Mouse (Mus musculus) small intestine, adult 2 months (tissue): ENCODE data around the gene C87436. TPM values are rescaled to one million over a fixed set of nuclear protein-coding genes. Genes with fewer than 3 reads are reported as not detected.
A peak's percentile ranks its signal among the peaks of the same experiment; 100 is the strongest.
"Not testable (repeated sequence)": the region's sequence is repeated elsewhere in the genome, so short reads cannot be mapped to it uniquely, and the experiment has no call there.

Source experiments
- H3K27ac ChIP-seq: fragments of 200-500 bp; 2 replicates; pipeline ENCODE4 v1.5.1; 2012; ENCODE audit warnings: low read depth, low read length, control low read depth, inconsistent platforms; ENCODE audit not compliant: insufficient read depth
- H3K27me3 ChIP-seq: fragments of 200-500 bp; 2 replicates; pipeline ENCODE4 v1.6.1; 2012; ENCODE audit warnings: mild to moderate bottlenecking, moderate library complexity, low read length, inconsistent platforms; ENCODE audit not compliant: control insufficient read depth, insufficient read depth
- H3K36me3 ChIP-seq: fragments of 200-500 bp; 2 replicates; pipeline ENCODE4 v1.6.1; 2012; ENCODE audit warnings: mild to moderate bottlenecking, low read length, control low read depth, inconsistent platforms; ENCODE audit not compliant: control insufficient read depth, insufficient read depth
- H3K4me1 ChIP-seq: fragments of 200-500 bp; 2 replicates; pipeline ENCODE4 v1.6.1; 2012; ENCODE audit warnings: low read length, inconsistent platforms, mixed read lengths; ENCODE audit not compliant: control insufficient read depth, insufficient read depth, insufficient read length
- H3K4me3 ChIP-seq: fragments of 200-500 bp; 2 replicates; pipeline ENCODE4 v1.5.1; 2012; ENCODE audit warnings: low read depth, mild to moderate bottlenecking, control low read depth, inconsistent platforms, low read length, moderate library complexity
- CTCF ChIP-seq: fragments of 200-500 bp; IDR thresholded peaks from 2 replicates; pipeline ENCODE4 v1.5.1; 2012; ENCODE audit warnings: low read depth, mild to moderate bottlenecking, control low read depth, inconsistent platforms, low read length, moderate library complexity, mixed read lengths; ENCODE audit not compliant: insufficient replicate concordance, insufficient read length; ENCODE audit errors: extremely low read depth
- POLR2A ChIP-seq: fragments of 200-500 bp; IDR thresholded peaks from 2 replicates; pipeline ENCODE4 v1.6.1; 2012; ENCODE audit warnings: low read depth, mild to moderate bottlenecking, control low read depth, inconsistent platforms, low read length, moderate library complexity
- WGBS: fragments of 180-500 bp; shearing (Covaris S2); methylation state at CpG from one replicate; pipeline ENCODE4 v1.1.7; 2018; 5-methylcytosine and 5-hydroxymethylcytosine counted together
- polyA plus RNA-seq: library from polyadenylated mRNA; depleted of rRNA; stranded (reverse); fragments of >200 nt; gene quantifications from 2 replicates; pipeline ENCODE4 v1.2.3, GENCODE M21; 2012

The C87436 gene
- polyA plus RNA-seq, 1 experiment = 4.1 TPM

DNA sequence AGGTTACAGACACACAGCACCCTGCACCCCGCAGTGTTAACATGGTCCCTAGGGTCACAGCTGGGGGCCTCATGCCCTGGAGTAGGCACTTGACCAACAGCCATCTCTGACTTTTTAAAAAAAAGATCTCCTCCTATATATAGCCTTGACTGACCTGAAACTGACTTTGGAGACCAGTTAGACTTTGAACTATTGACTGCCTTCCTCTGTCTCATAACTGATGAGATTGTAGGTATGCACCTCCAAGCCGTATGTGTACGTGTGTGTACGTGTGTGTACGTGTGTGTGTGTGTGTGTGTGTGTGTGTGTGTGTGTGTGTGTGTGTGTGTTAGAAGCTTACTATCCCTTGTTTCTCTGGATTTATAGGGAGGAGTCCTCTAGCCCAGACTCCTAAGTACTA lies 43.7 kb downstream of the C87436 start:
- H3K27ac ChIP-seq = peak overlapping the region; percentile 24; the same call in 1 of the 2 replicates

DNA sequence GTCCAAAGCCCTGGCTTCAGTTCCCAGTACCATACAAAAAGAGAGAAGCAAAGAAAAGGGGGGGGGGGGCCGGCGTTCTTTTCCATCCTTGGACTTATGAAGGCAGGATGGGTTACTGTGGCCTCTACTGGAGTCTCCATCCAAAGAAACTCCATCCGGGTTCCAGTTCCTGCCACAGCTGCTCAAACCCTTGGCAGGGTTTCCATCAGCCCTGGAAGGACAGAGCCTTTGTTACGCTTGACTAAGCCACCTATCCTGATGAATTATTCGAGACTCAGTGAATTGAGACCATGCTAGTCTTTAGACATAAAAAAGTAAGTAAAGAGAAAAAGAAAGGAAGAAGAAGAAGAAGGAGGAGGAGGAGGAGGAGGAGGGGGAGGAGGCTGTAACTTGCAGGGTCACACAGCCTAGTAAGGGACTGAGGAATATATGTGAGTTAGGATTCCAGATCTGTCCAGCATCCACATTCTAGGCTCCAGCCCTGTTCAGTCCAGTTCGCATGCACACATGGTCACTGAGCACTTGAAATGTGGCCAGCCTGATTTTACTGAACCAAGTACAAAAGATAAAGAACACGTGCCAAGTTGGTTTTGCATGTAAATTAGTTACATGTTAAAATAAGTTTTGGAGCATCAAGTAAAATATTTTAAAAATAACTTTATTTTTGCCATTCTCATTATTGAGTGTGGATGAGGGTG lies 47.9 kb downstream of the C87436 start:
- WGBS = 65% methylated on average over 7 of the region's 7 CpGs
- H3K27ac ChIP-seq = no peak overlapping the region
- no peaks in the 10 kb centered on the region for H3K27me3 ChIP-seq
- H3K4me3 ChIP-seq = no peak overlapping the region
- peaks cover 20% of the 10 kb centered on the region for H3K4me1 ChIP-seq
- TF ChIP-seq CTCF = no peak
- no peak for TF ChIP-seq POLR2A
- H3K36me3 ChIP-seq = no peaks in the 10 kb centered on the region

More for the DNA sequence above, 43.7 kb downstream of the C87436 start:
- H3K4me3 ChIP-seq = no peak overlapping the region
- no peaks in the 10 kb centered on the region for H3K36me3 ChIP-seq
- peaks cover 9% of the 10 kb centered on the region; the same call in 1 of the 2 replicates for H3K4me1 ChIP-seq
- TF ChIP-seq POLR2A (no peak), CTCF (no peak)
- WGBS = 45% methylated on average over 5 of the region's 5 CpGs
- no peaks in the 10 kb centered on the region for H3K27me3 ChIP-seq

DNA sequence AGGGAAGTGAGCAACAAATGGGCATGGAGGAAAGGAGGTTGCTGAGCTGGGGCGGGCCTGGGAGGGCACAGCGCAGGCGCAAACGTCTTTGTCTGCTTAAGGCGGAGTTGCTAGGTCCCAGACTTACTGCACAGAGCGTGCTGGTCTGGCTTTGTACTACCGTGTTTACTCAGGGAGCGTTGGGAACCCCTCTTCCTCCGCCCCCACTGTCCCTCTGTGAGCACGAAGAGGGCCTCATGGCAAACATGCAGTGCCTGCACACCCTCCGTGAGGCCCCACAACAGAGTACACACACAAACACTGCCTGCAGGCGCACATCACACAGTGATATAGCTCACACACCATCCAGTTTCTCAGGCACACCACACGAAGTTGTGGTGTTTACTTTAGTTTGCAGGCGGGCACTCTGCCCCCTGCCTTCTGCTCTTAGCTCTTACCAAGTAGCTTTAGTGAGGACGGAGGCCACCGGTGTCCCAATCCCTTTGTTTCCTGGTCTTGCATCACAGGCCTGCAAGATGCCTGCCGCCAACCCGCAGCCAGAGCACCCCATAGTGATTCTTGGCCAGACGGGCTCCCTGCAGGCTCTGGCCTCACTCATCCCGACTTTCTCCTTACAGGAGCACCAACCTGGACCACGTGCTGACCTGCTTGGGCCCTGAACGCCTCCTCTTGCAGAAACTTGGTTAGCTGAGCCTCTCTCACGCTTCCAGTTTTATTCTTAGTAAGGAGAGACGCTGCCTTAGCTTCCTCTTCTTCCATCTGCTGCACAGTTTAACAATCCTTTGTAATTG lies 49.4 kb downstream of the C87436 start:
- WGBS = 2% methylated on average over 24 of the region's 24 CpGs

DNA sequence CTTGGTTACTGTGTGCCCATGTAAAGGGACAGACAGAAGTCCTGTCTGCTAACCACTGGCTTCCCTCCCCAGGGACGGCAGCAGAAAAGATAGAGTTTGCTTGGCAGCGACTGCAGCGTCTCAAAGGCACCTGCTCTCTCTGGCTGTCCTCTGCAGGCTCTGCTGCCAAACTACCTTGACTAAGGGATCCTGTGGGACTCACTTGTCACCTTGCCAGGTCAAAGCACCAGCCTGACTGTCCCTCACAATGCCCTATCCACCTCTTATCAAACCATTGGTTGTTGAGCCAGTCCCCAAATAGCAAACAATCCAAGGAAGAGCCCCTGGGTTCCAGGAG lies 49.9 kb downstream of the C87436 start:
- TF ChIP-seq CTCF (no peak), POLR2A (no peak)
- Histone ChIP-seq H3K36me3 (no peaks in the 10 kb centered on the region), H3K4me3 (no peak overlapping the region), H3K27me3 (no peaks in the 10 kb centered on the region), H3K27ac (peak overlapping the region; percentile 94), H3K4me1 (peaks cover 13% of the 10 kb centered on the region)
- WGBS = 16% methylated on average over 3 of the region's 3 CpGs

More for the DNA sequence above, 49.4 kb downstream of the C87436 start:
- Histone ChIP-seq H3K27ac (peak overlapping the region; percentile 94), H3K27me3 (no peaks in the 10 kb centered on the region), H3K36me3 (no peaks in the 10 kb centered on the region), H3K4me3 (peak overlapping the region; percentile 40), H3K4me1 (peaks cover 13% of the 10 kb centered on the region)
- TF ChIP-seq POLR2A (peak; percentile 63; the same call in 1 of the 2 replicates), CTCF (0 out of 2 replicates have a peak, but pooled peaks have one; percentile 4)

DNA sequence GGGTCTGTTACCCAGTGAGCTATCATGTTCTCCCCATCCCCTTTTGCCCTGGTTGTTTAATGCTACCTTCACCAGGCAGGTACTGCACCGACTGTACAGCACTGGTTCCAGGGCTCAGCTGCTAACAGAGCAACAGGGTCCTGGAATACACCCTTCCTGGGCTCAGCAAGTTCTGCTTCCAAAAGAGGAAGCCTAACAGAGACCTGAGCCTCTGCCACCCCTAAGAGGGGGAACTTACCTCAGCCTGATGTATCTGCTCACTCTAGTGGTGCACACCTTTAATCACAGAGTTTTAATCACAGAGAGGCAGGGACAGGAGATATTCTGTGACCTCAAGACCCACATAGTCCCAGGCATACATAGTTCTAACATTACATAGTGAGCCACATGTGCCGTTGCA lies 51.8 kb downstream of the C87436 start:
- Histone ChIP-seq H3K27me3 (no peaks in the 10 kb centered on the region), H3K4me1 (peaks cover 13% of the 10 kb centered on the region), H3K36me3 (no peaks in the 10 kb centered on the region), H3K4me3 (no peak overlapping the region), H3K27ac (no peak overlapping the region)
- WGBS = 85% methylated on average over 2 of the region's 2 CpGs
- TF ChIP-seq CTCF = no peak
- no peak for TF ChIP-seq POLR2A

DNA sequence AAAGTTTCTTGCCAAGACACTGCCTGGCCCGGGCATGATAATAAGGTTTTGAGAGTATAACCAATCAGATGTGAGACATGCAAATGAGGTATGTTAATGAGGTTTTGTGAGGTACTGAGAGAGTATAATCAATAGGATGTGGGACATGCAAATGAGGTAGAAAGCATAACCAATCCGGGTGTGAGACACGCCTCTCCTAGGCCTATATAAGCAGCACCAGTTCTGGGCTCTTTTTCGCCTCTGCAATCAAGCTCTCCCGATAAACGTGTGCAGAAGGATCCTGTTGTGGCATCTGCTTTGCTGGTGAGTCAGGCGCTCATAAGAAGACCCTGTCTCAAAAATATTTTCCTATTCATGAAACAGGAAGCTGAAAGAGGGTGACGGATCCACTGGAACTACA lies 52.2 kb downstream of the C87436 start:
- not testable (repeated sequence) for H3K27me3 ChIP-seq, H3K36me3 ChIP-seq, H3K4me3 ChIP-seq, H3K27ac ChIP-seq
- H3K4me1 ChIP-seq = peaks cover 13% of the 10 kb centered on the region
- WGBS = 94% methylated on average over 8 of the region's 8 CpGs

DNA sequence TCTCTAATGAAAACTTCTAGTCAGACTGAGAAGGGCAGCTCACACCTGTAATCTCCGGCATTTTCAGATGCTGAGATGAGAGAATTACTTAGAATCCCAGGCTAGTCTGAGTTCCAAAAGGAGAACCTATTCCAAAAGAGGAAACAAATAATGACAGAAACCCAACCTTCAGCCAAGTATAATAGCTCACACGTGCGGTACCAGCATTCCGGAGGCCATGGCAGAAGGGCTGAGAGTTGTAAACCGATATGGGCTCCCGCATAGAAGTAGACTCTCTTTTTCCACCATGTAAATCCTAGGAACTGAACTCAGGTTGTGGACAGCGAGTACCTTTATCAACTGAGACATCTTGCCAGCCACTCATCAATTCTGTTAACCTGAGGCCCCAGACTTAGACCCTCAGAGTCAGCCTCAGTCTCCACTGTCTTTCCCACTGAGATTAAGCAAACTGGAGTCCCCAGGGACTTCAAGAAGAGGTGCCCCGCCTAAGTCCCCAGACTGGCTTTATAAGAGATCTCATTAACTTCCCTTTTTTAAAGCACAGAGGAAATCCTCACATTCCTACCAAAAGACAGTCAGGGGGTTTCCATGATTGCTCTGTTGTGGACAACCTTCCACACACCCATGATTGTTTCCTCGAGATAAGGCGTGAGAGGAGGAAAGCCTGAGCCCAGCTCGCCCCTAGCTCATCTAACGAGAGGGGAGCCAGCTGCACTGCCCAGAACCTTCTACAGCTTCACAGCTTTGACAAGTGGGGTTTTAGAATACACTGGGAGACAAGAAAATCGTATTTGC lies 55.5 kb downstream of the C87436 start:
- 51% methylated on average over 13 of the region's 13 CpGs for WGBS
- H3K27ac ChIP-seq = no peak overlapping the region

More for the DNA sequence above, 55.5 kb downstream of the C87436 start:
- no peak for TF ChIP-seq CTCF
- no peak for TF ChIP-seq POLR2A
- Histone ChIP-seq H3K36me3 (no peaks in the 10 kb centered on the region), H3K4me1 (peaks cover 21% of the 10 kb centered on the region; the same call in 1 of the 2 replicates), H3K27me3 (no peaks in the 10 kb centered on the region), H3K4me3 (no peak overlapping the region)
